Mouse (Mus musculus) limb, embryonic 10.5 days (tissue): ENCODE measurements at regions not wholly inside any gene's neighbourhood (a gene's known extent, or its start where the extent isn't known, plus 50 kb on each side); places are given as distances from the start of the nearest gene placed in this dataset.
A peak's percentile ranks its signal among the peaks of the same experiment; 100 is the strongest.

Experiments
- DNase-seq: peaks from one replicate; pipeline ENCODE4 v3.0.0-alpha.2; 2017; ENCODE audit warnings: low spot score
- H3K27ac ChIP-seq: fragments of 300-500 bp; sonication (generic); 2 replicates; pipeline ENCODE4 v1.5.1; 2016; ENCODE audit warnings: mild to moderate bottlenecking
- H3K27me3 ChIP-seq: fragments of 300-500 bp; sonication (generic); 2 replicates; pipeline ENCODE4 v1.6.1; 2016; ENCODE audit warnings: low read depth, mild to moderate bottlenecking; ENCODE audit not compliant: poor library complexity, severe bottlenecking
- H3K36me3 ChIP-seq: fragments of 300-500 bp; sonication (generic); 2 replicates; pipeline ENCODE4 v1.6.1; 2016; ENCODE audit warnings: mild to moderate bottlenecking, moderate library complexity
- H3K4me1 ChIP-seq: fragments of 300-500 bp; sonication (generic); 2 replicates; pipeline ENCODE4 v1.6.1; 2016
- H3K4me3 ChIP-seq: fragments of 300-500 bp; sonication (generic); 2 replicates; pipeline ENCODE4 v1.5.1; 2016; ENCODE audit warnings: mild to moderate bottlenecking, moderate library complexity
- H3K9me3 ChIP-seq: fragments of 300-500 bp; sonication (generic); replicated peaks from 2 replicates; pipeline ENCODE4 v1.6.1; 2016; ENCODE audit warnings: mild to moderate bottlenecking
- WGBS: fragments of 180-500 bp; shearing (Covaris S2); methylation state at CpG from one replicate; pipeline ENCODE4 v1.1.7; 2016; 5-methylcytosine and 5-hydroxymethylcytosine counted together

DNA sequence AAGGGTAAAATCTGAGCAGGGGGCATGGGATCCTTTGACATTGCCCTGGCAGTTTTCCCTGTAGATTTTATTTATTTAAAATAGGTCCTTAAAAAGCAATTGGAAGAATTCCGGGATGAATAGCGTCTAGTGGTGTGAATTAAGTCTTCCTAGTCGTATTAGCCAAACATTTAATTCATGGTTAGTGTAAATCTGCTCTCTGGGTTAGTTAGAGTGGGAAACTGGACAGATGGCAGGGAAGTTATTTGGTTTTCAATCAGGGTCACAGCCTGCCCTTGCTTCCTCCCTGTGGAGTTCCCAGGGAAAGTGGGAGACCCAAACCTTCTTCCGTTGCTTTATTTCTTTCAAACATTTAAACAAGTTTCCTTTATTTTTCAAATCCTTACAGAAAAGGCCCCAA, 103.8 kb upstream of the S1pr3 start:
- WGBS: 67% methylated on average over 4 of the region's 4 CpGs
- Histone ChIP-seq H3K9me3 (no peaks in the 10 kb centered on the region), H3K4me3 (no peak overlapping the region), H3K27ac (0 out of 2 replicates have a peak overlapping the region, but pooled peaks have one; percentile 50), H3K4me1 (peaks cover 21% of the 10 kb centered on the region), H3K36me3 (no peaks in the 10 kb centered on the region), H3K27me3 (no peaks in the 10 kb centered on the region)
- no peak for DNase-seq

GRCm38 (mm10) chr13:51309446-51309845, 99.0 kb upstream of the S1pr3 start:
- no peak for DNase-seq
- Histone ChIP-seq H3K36me3 (no peaks in the 10 kb centered on the region), H3K27ac (peak overlapping the region; percentile 64), H3K27me3 (no peaks in the 10 kb centered on the region), H3K4me3 (no peak overlapping the region), H3K4me1 (peaks cover 53% of the 10 kb centered on the region), H3K9me3 (no peaks in the 10 kb centered on the region)

- WGBS: 65% methylated on average over 2 of the region's 2 CpGs
- no peak overlapping the region for H3K4me3 ChIP-seq
- H3K36me3 ChIP-seq: no peaks in the 10 kb centered on the region
- no peaks in the 10 kb centered on the region for H3K9me3 ChIP-seq
- peak overlapping the region; percentile 64 for H3K27ac ChIP-seq
- no peaks in the 10 kb centered on the region for H3K27me3 ChIP-seq
- H3K4me1 ChIP-seq: peaks cover 53% of the 10 kb centered on the region
- no peak for DNase-seq
Measured at GRCm38 (mm10) chr13:51310041-51310440, 98.4 kb upstream of the S1pr3 start.

- H3K27me3 ChIP-seq: no peaks in the 10 kb centered on the region
- H3K9me3 ChIP-seq: no peaks in the 10 kb centered on the region
- H3K4me1 ChIP-seq: peaks cover 62% of the 10 kb centered on the region
- WGBS: 45% methylated on average over 8 of the region's 8 CpGs
- no peaks in the 10 kb centered on the region for H3K36me3 ChIP-seq
- H3K27ac ChIP-seq: peak overlapping the region; percentile 90
- DNase-seq: no peak
- H3K4me3 ChIP-seq: no peak overlapping the region
Measured at GRCm38 (mm10) chr13:51311679-51312255, 96.7 kb upstream of the S1pr3 start.

GRCm38 (mm10) chr13:51313129-51313850, 95.1 kb upstream of the S1pr3 start:
- H3K36me3 ChIP-seq: no peaks in the 10 kb centered on the region
- H3K27ac ChIP-seq: peak overlapping the region; percentile 90
- no peaks in the 10 kb centered on the region for H3K27me3 ChIP-seq
- H3K4me1 ChIP-seq: peaks cover 59% of the 10 kb centered on the region
- WGBS: 41% methylated on average over 5 of the region's 5 CpGs
- no peaks in the 10 kb centered on the region for H3K9me3 ChIP-seq
- no peak overlapping the region for H3K4me3 ChIP-seq
- DNase-seq: no peak

- no peaks in the 10 kb centered on the region for H3K9me3 ChIP-seq
- DNase-seq: peak; percentile 92
- no peaks in the 10 kb centered on the region for H3K27me3 ChIP-seq
- WGBS: 1% methylated on average over 5 of the region's 5 CpGs
- peaks cover 61% of the 10 kb centered on the region for H3K4me1 ChIP-seq
- H3K4me3 ChIP-seq: peak overlapping the region; percentile 18; the same call in 1 of the 2 replicates
- H3K27ac ChIP-seq: peak overlapping the region; percentile 90
- H3K36me3 ChIP-seq: no peaks in the 10 kb centered on the region
Measured at GRCm38 (mm10) chr13:51314541-51314977, 93.9 kb upstream of the S1pr3 start.

GRCm38 (mm10) chr13:51315008-51315778, 93.2 kb upstream of the S1pr3 start:
- H3K4me3 ChIP-seq: peak overlapping the region; percentile 12
- H3K27ac ChIP-seq: peak overlapping the region; percentile 90
- no peaks in the 10 kb centered on the region for H3K27me3 ChIP-seq
- peaks cover 67% of the 10 kb centered on the region for H3K4me1 ChIP-seq
- H3K36me3 ChIP-seq: no peaks in the 10 kb centered on the region
- no peaks in the 10 kb centered on the region for H3K9me3 ChIP-seq
- DNase-seq: no peak
- WGBS: 44% methylated on average over 10 of the region's 10 CpGs

GRCm38 (mm10) chr13:51315779-51316041, 92.7 kb upstream of the S1pr3 start:
- Histone ChIP-seq H3K4me3 (no peak overlapping the region), H3K27me3 (no peaks in the 10 kb centered on the region), H3K9me3 (no peaks in the 10 kb centered on the region), H3K36me3 (no peaks in the 10 kb centered on the region), H3K27ac (peak overlapping the region; percentile 90), H3K4me1 (peaks cover 72% of the 10 kb centered on the region)
- WGBS: 60% methylated on average over 5 of the region's 5 CpGs
- DNase-seq: no peak

DNA sequence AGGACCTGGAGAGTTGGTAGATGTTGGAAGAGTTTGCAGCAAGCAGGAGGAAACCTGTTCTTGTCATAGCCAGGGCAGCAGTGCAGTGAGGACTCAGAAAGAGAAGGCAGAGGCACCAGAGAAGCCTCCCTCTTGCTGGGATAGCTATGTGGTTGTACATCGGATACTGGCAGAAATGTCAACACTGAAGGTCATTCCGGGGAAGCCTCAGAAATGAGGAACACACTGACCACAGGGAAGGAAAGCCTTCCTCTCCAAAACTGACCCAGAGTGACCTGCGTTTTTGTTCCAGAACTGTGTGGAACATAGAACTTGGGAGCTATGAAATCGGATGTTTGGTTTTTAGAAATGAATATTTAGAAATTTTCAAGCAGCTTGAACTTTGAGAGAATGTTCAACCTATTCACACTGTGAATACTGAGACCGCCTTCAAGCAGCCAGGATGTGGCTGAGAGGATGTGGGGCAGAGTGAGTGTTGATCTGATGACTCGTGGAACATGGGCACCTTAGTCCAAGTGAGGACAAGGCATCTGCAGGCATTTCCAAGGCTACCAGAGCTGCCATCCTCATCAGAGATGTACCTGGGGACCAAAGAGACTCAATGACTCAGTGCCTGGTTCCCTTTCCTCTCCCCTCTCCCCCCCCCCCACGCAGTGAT, 85.3 kb upstream of the S1pr3 start:
- no peak overlapping the region for H3K4me3 ChIP-seq
- no peak for DNase-seq
- WGBS: 89% methylated on average over 7 of the region's 7 CpGs
- peaks cover 51% of the 10 kb centered on the region for H3K4me1 ChIP-seq
- H3K27ac ChIP-seq: peak overlapping the region; percentile 6; the same call in 1 of the 2 replicates
- H3K9me3 ChIP-seq: no peaks in the 10 kb centered on the region
- no peaks in the 10 kb centered on the region for H3K36me3 ChIP-seq
- no peaks in the 10 kb centered on the region for H3K27me3 ChIP-seq

DNA sequence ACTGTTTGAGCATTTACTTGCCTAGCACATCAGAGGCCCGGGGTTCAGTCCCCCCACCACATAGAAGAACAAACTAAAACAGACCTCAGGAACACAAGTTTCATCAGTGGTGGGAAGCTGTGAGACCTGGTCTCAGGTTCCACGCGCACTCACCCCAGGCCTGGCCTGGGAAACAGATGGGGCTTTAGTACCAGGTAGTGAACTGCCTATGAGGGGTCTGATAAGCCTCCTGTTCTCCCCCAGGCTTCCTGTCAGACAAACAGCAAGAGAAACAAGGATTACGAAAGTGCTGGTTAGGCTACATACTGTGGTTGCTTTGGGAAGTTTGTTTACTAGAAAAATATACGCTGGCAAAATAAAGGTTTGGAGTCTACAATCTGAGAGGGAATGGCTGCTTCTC, 83.7 kb upstream of the S1pr3 start:
- DNase-seq: no peak
- no peaks in the 10 kb centered on the region for H3K9me3 ChIP-seq
- H3K27ac ChIP-seq: peak overlapping the region; percentile 71
- no peaks in the 10 kb centered on the region for H3K36me3 ChIP-seq
- H3K4me3 ChIP-seq: no peak overlapping the region
- 83% methylated on average over 5 of the region's 5 CpGs for WGBS
- H3K27me3 ChIP-seq: no peaks in the 10 kb centered on the region
- peaks cover 63% of the 10 kb centered on the region for H3K4me1 ChIP-seq

DNA sequence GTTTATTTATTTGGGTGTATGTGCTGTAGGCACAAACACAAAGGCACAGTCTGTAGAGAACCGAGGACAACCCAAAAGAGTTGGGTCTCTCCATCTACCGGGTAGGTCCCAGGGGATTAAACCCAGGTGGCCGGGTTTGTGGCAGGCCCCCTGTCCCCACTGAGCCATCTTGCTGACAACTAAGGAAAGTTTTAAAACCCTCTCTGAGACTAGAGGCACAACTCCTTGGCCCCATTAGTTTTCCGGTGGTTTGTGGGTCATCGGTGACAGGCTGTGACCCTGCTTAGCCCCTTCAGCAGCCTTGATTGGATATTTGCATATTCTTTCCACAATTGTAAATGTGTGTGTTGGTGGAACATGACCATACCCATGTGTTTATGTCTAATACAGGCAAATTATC, 83.1 kb upstream of the S1pr3 start:
- peaks cover 62% of the 10 kb centered on the region for H3K4me1 ChIP-seq
- H3K36me3 ChIP-seq: no peaks in the 10 kb centered on the region
- WGBS: 83% methylated on average over 5 of the region's 5 CpGs
- DNase-seq: no peak
- no peaks in the 10 kb centered on the region for H3K9me3 ChIP-seq
- peak overlapping the region; percentile 71; the same call in 1 of the 2 replicates for H3K27ac ChIP-seq
- H3K27me3 ChIP-seq: no peaks in the 10 kb centered on the region
- H3K4me3 ChIP-seq: no peak overlapping the region

GRCm38 (mm10) chr13:51326128-51326527, 82.3 kb upstream of the S1pr3 start:
- no peak overlapping the region; the same call in 1 of the 2 replicates for H3K27ac ChIP-seq
- H3K36me3 ChIP-seq: no peaks in the 10 kb centered on the region
- no peak overlapping the region for H3K4me3 ChIP-seq
- H3K4me1 ChIP-seq: peaks cover 59% of the 10 kb centered on the region
- DNase-seq: no peak
- 83% methylated on average over 5 of the region's 5 CpGs for WGBS
- no peaks in the 10 kb centered on the region for H3K9me3 ChIP-seq
- no peaks in the 10 kb centered on the region for H3K27me3 ChIP-seq
